Mouse (Mus musculus) forebrain, embryonic 16.5 days (tissue): ENCODE results near the gene Il34. TPM values are rescaled to one million over a fixed set of nuclear protein-coding genes. Genes with fewer than 3 reads are reported as not detected.
A peak's percentile ranks its signal among the peaks of the same experiment; 100 is the strongest.

ENCODE experiments used
- ATAC-seq: fragments of 200-750 bp; cut with Nextera tagmentation; 2 replicates; pipeline ENCODE4 v1.8.0; 2017; ENCODE audit warnings: mild to moderate bottlenecking, moderate library complexity
- H3K27ac ChIP-seq: fragments of 300-500 bp; sonication (generic); 2 replicates; pipeline ENCODE4 v1.5.1; 2014; ENCODE audit warnings: low read length, control low read depth
- H3K27me3 ChIP-seq: fragments of 300-500 bp; sonication (generic); replicated peaks from 2 replicates; pipeline ENCODE4 v1.6.1; 2014; ENCODE audit warnings: low read length; ENCODE audit not compliant: control insufficient read depth, insufficient read depth
- H3K36me3 ChIP-seq: fragments of 300-500 bp; sonication (generic); 2 replicates; pipeline ENCODE4 v1.6.1; 2014; ENCODE audit not compliant: control insufficient read depth, insufficient read depth
- H3K4me1 ChIP-seq: fragments of 300-500 bp; sonication (generic); replicated peaks from 2 replicates; pipeline ENCODE4 v1.6.1; 2014; ENCODE audit warnings: low read length; ENCODE audit not compliant: control insufficient read depth, insufficient read depth
- H3K4me2 ChIP-seq: fragments of 300-500 bp; sonication (generic); 2 replicates; pipeline ENCODE4 v1.6.1; 2014; ENCODE audit warnings: mild to moderate bottlenecking, low read length, control low read depth
- H3K4me3 ChIP-seq: fragments of 300-500 bp; sonication (generic); replicated peaks from 2 replicates; pipeline ENCODE4 v1.5.1; 2014; ENCODE audit warnings: mild to moderate bottlenecking, low read length, control low read depth
- H3K9ac ChIP-seq: fragments of 300-500 bp; sonication (generic); replicated peaks from 2 replicates; pipeline ENCODE4 v1.6.1; 2014; ENCODE audit warnings: low read depth, low read length, control low read depth
- H3K9me3 ChIP-seq: fragments of 300-500 bp; sonication (generic); 2 replicates; pipeline ENCODE4 v1.6.1; 2016; ENCODE audit warnings: low read length; ENCODE audit not compliant: control insufficient read depth
- WGBS: fragments of 180-500 bp; shearing (Covaris S2); extraction: QIAGEN DNeasy Blood & Tissue Kit; methylation state at CpG from one replicate; pipeline ENCODE4 v1.1.7; 2014; 5-methylcytosine and 5-hydroxymethylcytosine counted together
- polyA plus RNA-seq: library from polyadenylated mRNA; unstranded; fragments of >200 nt; fragmentation: Nextera tagmentation; extraction: Ambion mirVana; gene quantifications from 2 replicates; pipeline ENCODE4 v1.2.1, GENCODE M21; 2015

Gene Il34
- polyA plus RNA-seq, 1 experiment from 2014 or later: 5.4 TPM

DNA sequence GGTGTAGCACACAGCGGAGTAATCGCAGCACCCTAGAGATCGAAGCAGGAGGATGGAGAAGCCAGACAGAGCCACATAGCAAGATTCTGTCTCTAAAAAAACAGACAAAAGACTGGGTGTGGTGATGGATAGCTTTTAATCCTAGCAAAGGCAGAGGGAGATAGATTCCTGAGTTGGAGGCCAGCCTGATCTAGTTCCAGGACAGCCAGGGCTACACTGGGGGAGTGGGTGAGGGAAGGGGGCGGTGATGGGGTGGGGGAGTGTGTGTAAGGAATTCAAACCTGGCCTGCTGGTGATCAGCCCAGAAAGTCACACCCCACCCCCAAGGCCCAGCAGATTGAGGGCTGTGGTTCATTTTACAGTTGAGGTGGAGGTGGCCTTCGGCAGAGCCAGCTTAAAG lies 49.5 kb downstream of the Il34 start:
- Histone ChIP-seq H3K9me3 (no peaks in the 10 kb centered on the region), H3K4me3 (no peak overlapping the region), H3K4me2 (no peak overlapping the region), H3K4me1 (no peaks in the 10 kb centered on the region), H3K27me3 (no peaks in the 10 kb centered on the region), H3K27ac (no peak overlapping the region), H3K9ac (no peak overlapping the region), H3K36me3 (no peaks in the 10 kb centered on the region)
- ATAC-seq: no peak
- WGBS: 86% methylated on average over 5 of the region's 5 CpGs

DNA sequence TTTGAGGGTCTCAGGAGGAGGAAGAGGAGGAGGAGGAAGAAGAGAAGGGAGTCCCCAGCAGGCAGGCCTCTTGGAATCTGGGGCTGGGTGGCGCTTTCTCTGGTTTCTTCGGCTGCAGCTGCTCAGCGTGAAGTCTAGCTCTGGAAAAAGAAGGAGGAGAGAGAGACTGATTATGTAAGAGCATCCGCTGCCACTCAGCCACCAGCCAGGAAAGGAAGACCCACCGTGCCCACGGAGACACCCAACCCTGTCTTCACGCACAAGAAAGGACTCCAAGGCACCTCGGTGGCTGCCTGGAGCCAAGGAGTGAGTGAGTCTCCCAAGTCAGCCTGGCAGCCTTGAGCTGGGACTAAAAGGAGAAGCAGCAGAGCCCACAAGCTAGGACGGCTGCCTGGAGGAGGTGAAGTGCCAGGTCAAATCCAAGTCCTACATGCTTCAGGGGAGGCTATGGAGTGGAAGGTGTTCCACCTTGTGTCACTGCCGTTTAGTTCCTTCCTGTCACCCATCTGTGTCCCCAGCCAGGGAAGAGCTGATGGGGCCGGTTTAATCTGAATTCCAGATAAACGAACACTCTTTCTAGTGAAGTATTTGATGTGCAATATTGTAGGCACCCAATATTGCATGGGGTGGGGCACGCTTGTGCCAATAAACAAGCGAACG lies 50.1 kb downstream of the Il34 start:
- Histone ChIP-seq H3K4me3 (no peak overlapping the region), H3K9me3 (no peaks in the 10 kb centered on the region), H3K4me2 (no peak overlapping the region), H3K4me1 (no peaks in the 10 kb centered on the region), H3K27me3 (no peaks in the 10 kb centered on the region), H3K9ac (no peak overlapping the region), H3K27ac (no peak overlapping the region), H3K36me3 (no peaks in the 10 kb centered on the region)
- WGBS: 60% methylated on average over 15 of the region's 15 CpGs
- ATAC-seq: no peak

DNA sequence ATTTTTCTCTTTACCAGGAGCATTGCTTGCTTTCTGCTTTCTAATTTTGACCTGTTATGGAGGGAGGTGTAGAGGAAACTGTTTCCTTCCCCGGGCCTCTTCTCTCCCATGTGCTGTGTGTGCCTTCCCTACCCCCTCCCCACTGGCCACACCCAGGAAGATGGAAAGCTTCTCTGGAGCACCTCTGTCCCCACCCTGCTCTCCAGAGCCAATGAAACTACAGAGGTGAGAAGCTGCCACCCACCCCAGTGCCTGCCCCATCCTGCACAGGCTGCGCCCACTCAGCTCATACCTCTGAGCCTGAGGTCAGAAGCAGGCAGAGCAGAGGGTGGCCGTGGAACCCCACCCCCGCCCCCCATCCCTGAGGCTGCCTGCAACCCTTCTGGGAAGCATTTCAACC lies 51.0 kb downstream of the Il34 start:
- no peak overlapping the region for H3K9ac ChIP-seq
- 61% methylated on average over 4 of the region's 4 CpGs for WGBS
- no peaks in the 10 kb centered on the region for H3K27me3 ChIP-seq
- ATAC-seq: no peak
- H3K27ac ChIP-seq: no peak overlapping the region
- H3K4me2 ChIP-seq: no peak overlapping the region
- no peaks in the 10 kb centered on the region for H3K9me3 ChIP-seq
- H3K4me3 ChIP-seq: no peak overlapping the region
- H3K36me3 ChIP-seq: no peaks in the 10 kb centered on the region
- 0 out of 2 replicates have a peak, but pooled peaks cover 3% of the 10 kb centered on the region for H3K4me1 ChIP-seq

DNA sequence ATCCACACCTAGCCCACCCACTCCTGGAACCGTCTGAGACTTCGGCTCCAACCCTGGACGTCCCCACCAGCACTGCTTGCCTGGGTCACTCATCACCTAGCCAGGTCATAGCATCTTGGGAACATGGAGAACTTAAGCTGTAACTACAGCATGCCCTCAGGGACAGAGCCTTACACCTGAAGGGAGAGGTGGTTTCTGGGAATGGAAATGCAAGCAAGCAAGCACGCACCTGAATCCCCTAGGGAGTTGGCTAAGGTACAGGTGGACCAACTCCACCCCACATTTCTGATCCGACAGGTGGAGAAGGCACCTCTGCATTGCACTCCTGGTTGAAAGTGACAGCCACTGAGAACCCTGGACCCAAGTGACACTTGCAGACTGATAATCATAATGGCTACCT lies 54.2 kb downstream of the Il34 start:
- Histone ChIP-seq H3K36me3 (no peaks in the 10 kb centered on the region), H3K4me3 (no peak overlapping the region), H3K4me2 (no peak overlapping the region), H3K9me3 (no peaks in the 10 kb centered on the region), H3K9ac (no peak overlapping the region), H3K27ac (no peak overlapping the region), H3K27me3 (no peaks in the 10 kb centered on the region), H3K4me1 (0 out of 2 replicates have a peak, but pooled peaks cover 3% of the 10 kb centered on the region)
- WGBS: 83% methylated on average over 5 of the region's 5 CpGs
- no peak for ATAC-seq

DNA sequence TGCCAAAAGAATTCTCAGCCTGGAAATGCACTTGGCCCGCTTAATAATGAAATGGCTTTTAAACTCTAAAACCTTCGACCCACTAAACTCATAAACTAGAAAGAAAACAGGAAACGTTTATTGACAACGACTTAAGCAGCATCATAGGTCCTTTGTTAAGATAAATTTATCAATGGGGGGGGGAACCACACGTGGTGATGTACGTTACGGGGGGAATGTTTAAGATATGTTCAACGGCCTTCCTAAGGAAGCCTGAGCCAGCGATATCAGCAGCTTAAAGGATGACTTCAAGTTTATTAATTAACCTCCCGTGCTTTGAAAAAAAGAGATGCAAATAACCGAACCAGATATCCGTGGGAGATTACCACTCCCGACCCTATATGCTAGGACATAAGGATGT lies 55.5 kb downstream of the Il34 start:
- Histone ChIP-seq H3K27me3 (no peaks in the 10 kb centered on the region), H3K4me2 (no peak overlapping the region), H3K4me3 (no peak overlapping the region), H3K9ac (no peak overlapping the region; the same call in 1 of the 2 replicates), H3K27ac (no peak overlapping the region), H3K36me3 (no peaks in the 10 kb centered on the region), H3K9me3 (no peaks in the 10 kb centered on the region), H3K4me1 (0 out of 2 replicates have a peak, but pooled peaks cover 3% of the 10 kb centered on the region)
- ATAC-seq: no peak
- 42% methylated on average over 13 of the region's 13 CpGs for whole genome bisulfite sequencing

DNA sequence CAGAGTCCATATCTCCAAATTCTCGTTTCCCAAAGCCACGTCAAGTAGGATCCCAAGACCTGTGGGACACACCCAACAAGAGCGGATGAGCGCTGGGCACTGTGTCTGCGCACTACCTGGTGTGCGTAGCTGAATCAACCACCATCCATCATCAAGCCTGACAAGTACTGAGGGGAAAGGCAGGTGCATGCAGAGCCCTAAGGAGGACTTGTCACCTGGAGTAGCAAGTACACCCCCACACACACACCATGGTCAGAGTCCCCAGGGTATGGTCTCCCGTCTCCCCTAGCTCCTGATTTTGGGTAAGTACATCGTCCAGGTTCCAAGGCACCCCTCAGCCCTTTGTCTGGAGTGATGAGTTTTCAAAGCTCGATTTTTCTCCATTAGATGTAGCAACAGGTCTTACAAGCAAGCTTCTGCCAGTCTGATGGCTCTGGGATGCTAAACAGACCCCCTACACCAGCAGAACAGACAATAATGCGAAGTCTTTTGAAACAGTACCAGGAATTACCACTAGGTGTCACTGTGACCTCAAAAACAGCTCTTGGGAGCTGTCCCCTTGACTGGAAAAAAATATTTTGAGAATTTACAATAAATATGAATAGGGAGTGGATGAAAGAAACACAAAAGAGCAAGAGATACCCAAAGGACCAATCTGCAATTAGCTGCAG lies 56.1 kb downstream of the Il34 start:
- Histone ChIP-seq H3K9ac (no peak overlapping the region; the same call in 1 of the 2 replicates), H3K9me3 (no peaks in the 10 kb centered on the region), H3K4me2 (no peak overlapping the region), H3K36me3 (no peaks in the 10 kb centered on the region), H3K4me1 (0 out of 2 replicates have a peak, but pooled peaks cover 3% of the 10 kb centered on the region), H3K4me3 (no peak overlapping the region), H3K27ac (no peak overlapping the region), H3K27me3 (no peaks in the 10 kb centered on the region)
- peak; percentile 78 for ATAC-seq
- WGBS: 62% methylated on average over 10 of the region's 10 CpGs

DNA sequence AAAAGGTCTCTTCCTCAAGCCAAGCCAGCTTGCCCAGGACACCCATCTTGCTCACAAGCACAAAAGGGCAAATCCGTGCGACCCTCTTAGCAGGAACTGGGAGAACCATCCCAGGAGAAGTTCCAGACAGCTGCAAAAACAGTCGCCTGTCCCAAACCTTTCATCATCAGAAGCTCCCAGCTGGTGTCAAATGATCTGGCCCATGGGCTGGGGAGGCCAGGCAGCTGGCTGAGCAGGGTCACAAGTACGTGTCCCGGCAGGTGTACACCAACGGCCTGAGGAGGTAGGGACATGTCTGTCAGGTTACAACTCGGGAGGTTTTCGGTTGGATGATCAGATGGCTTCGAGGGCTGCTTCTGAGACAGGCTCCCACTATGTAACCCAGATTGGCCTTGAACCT lies 59.1 kb downstream of the Il34 start:
- no peak overlapping the region for H3K27ac ChIP-seq
- H3K4me1 ChIP-seq: 0 out of 2 replicates have a peak, but pooled peaks cover 3% of the 10 kb centered on the region
- no peak overlapping the region for H3K9ac ChIP-seq
- ATAC-seq: no peak
- no peaks in the 10 kb centered on the region for H3K27me3 ChIP-seq
- H3K4me2 ChIP-seq: no peak overlapping the region
- H3K4me3 ChIP-seq: no peak overlapping the region
- WGBS: 79% methylated on average over 9 of the region's 9 CpGs
- H3K9me3 ChIP-seq: no peaks in the 10 kb centered on the region
- no peaks in the 10 kb centered on the region for H3K36me3 ChIP-seq

DNA sequence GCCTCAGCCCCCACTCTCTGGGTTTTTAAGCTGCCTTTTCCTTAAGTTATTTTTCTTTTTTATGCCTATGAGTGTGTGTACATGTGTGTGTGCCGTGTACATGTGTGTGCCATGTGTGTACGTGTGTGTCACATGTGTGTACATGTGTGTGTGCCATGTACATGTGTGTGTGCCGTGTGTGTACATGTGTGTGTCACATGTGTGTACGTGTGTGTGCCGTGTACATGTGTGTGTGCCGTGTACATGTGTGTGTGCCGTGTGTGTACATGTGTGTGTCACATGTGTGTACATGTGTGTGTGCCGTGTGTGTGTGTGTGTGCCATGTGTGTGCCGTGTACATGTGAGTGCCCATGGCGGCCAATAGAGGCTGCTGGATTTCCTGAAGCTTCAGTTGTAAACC lies 60.6 kb downstream of the Il34 start:
- Histone ChIP-seq H3K27ac (no peak overlapping the region), H3K27me3 (no peaks in the 10 kb centered on the region), H3K9ac (no peak overlapping the region), H3K4me2 (no peak overlapping the region), H3K4me1 (no peaks in the 10 kb centered on the region), H3K9me3 (no peaks in the 10 kb centered on the region), H3K4me3 (no peak overlapping the region), H3K36me3 (peaks cover 1% of the 10 kb centered on the region)
- 96% methylated on average over 10 of the region's 10 CpGs for WGBS
- ATAC-seq: no peak

DNA sequence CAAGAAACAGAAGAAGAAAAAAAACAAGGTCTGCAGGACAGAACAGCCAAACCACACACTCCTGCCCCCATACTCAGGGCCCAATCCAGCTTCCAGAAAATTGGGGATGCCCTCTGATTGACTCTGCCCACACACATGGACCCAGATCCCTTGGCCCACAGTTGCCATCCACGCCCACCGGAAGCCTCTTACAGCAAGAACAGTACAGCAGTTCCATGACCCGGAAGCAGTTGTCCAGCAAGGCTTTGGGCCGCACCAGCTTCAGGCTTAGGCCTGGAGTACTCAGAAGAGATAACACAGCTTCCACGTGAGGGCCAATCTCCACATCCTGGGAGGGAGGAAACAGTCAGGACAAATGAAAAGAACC lies 63.3 kb downstream of the Il34 start:
- Histone ChIP-seq H3K9me3 (no peaks in the 10 kb centered on the region), H3K4me3 (no peak overlapping the region), H3K9ac (no peak overlapping the region), H3K4me2 (no peak overlapping the region), H3K27ac (no peak overlapping the region), H3K27me3 (no peaks in the 10 kb centered on the region), H3K4me1 (no peaks in the 10 kb centered on the region), H3K36me3 (peaks cover 21% of the 10 kb centered on the region)
- no peak for ATAC-seq
- 92% methylated on average over 5 of the region's 5 CpGs for WGBS
